Mouse (Mus musculus) ES-CJ7 (cell line): ENCODE measurements around the gene Enoph1.

Source experiments
- DNase-seq: peaks from one replicate; pipeline ENCODE4 v3.0.0; 2011; ENCODE audit warnings: low read depth, low spot score

Gene Enoph1

DNA sequence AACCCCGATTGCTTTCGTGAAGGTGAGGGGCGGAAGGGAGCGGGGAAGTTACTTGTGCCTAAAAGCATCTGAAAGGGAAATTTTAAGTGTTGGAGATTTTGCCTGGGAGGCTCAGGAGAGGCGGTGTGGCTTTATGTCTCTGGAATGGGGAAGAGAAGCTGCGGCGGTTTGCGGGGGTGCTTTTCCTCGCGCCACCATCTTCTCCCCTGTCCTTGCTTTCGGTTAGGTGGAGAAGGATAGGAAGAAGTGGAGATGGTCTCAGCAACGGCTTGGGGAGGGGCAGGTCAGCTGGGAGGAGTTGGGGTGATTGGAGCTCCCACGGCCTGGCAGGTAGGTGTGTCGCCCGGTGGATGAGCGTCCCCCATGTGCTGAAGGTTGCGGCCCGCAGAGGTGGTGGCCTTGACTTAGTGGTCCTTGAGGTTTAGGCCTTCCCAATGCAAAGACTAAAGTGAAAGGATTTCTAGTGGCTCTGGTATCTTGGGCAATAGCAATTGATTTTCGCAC is 548 bp downstream of the Enoph1 start:
- peak; percentile 62 for DNase-seq

DNA sequence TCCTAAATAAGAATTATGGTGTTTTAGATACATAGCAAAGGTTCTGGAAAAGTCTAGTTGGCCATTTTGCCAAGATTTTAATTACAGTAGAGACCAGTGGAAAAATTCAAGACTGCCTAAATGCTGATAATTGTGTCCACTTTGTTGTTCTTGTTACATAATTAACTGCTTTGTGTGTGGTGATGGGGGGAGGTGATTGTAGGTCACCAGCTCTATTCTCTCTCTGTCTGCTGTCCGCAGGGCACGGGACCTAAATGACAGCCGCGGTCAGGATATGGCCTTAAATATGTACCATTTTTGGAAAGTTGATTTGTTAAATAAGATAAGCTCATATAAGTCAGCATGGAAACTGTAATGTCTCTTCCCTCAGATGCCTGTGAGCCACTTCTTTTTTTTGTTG is 1.5 kb downstream of the Enoph1 start:
- DNase-seq = no peak

DNA sequence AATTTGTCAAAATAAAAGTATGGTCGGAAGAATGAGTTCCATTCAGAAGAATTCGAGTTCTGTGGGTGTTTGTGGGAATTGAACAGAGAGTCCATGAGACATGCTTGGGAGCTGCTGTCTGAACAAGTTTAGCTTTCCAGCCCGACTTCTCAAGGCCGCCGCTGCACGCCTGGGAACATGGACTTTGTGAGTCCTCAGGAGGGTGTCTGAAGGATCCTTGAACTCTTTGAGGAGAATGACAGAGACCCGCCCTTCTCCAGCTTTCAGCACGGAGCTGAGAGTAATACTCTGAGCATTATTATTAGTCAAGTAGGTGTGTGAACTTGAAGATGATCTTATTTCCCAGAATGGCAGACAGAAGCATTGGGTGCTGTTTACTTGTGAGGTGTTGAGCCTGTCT is 2.7 kb downstream of the Enoph1 start:
- no peak for DNase-seq

DNA sequence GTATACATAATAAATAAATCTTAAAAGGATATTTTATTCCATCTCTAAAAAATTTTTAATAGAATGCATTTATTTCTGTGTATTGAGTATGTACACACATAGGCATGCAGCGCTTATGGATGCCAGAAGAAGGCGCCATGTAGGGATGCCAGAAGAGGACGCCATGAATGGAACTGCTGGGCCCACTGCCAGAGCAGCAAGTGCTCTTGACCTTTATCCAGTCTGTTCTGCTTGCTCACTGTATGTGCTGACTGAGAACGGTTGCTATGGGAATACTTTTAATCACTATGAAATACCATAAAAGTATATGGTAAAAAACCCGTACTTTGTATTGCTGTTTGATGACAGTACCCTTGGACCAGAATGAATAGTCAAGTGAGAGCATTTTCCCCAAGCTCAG is 3.6 kb downstream of the Enoph1 start:
- DNase-seq = peak; percentile 62

DNA sequence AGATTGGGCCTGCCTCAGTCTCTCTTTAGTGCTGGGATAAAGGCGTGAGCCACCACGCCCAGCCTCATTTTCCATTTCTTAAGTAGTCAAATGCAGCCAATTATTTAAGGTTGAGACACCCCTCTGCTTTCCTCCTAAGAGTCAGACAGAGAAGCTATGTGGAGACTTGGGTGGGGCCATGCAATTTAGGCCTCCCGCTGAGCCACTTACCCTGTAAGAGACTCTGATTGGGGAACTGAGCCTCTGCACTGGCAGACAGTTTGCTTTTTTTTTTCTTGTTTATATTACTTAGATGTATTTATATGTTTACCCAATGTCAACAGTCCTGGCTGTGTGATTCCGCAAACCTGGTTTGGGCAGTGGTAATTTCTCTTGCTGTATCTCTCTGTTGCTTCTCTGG is 4.2 kb downstream of the Enoph1 start:
- peak; percentile 95 for DNase-seq

DNA sequence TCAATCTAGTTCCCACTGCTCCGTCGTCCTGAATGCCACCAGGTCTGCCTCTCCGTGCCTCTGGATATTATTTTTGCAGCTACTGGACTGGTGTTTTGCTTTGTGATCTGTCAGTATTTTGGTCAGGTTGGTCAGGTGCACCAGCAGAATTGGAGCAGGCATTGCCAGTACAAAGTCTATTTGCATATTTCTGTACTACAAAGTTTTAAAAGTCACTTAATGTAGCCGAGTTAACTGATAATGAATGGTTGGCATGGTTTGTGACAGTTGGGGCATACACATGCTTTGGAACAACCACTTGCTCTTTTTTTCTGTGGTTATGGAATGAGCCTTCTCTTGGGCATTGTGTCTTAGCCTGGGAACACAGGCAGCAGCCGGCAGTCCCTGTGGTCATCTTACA is 4.8 kb downstream of the Enoph1 start:
- DNase-seq = no peak

DNA sequence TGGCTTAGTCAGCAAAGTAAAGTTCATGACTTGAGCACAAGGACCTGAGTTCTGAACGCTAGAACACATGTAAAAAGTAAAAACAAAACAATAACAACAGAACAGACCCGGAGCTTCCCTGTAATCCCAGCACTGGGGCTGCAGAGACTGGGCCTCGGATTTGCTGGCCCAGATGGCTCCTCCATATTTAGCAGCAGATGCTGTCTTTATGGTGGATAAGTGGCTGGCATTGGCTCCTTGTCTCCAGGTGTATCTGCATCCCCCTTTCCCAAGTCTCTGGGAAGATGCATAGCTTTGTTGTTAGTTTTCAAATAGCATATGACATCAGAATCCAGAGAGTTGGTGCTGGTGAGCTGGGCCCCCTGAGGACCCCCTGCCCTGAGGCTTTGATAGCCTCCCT is 6.3 kb downstream of the Enoph1 start:
- no peak for DNase-seq

DNA sequence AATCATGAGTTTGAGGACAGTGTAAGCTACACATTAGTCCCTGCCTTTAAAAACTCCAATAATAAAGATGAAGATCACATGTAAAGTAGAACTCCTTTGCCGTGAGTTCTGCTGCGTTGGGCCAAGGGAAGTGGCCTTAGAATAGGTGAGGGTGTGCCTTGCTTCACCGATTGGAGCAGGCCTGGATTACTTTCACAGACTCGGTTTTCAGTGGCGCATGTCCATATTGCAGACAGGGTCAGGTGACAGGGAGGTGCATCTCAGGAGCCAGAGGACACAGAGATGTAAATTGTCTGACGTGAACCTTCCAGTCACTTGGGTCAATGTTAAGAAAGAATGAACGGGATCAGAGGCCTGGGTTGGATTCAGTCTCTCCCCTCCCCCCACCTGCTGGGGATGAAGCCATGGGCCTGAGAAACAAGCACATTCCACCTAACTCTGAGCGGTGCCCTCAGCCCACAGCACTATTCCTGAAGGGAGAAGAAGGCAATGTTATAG is 7.4 kb downstream of the Enoph1 start:
- peak; percentile 77 for DNase-seq

DNA sequence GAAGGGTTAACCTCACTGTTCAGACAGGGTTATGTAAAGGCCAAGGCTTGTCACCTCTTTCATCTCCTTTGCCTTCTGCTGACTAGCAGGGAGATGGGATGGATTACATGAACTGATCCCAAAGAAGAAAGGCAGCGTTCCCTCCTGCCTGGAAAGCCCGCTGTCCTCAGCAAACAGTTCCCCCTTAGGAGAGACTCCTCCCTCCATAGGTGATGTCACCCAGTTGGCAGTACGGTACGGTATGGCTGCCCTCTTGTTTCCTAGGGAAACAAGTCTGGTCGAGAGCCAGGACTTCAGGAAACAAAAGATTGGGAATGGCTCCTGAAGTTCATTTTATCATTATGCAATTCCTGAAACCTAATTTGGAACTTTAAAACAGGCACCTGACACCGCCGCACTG is 8.1 kb downstream of the Enoph1 start:
- no peak for DNase-seq

DNA sequence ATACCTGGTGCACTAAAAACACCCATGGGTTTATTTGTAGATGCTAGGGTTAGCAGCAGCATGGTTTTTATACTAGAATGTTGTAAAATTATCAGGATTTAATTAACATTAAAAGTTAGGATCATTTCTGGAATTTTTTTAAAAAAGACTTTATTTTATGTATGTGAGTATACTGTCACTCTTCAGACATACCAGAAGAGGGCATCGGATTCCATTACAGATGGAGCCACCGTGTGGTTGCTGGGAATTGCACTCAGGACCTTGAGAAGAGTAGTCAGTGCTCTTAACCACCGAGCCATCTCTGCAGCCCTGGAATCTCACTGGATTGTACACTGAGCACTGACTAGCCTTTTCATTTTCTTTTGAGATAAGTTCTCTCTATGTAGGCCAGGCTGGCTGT is 10.1 kb downstream of the Enoph1 start:
- no peak for DNase-seq

DNA sequence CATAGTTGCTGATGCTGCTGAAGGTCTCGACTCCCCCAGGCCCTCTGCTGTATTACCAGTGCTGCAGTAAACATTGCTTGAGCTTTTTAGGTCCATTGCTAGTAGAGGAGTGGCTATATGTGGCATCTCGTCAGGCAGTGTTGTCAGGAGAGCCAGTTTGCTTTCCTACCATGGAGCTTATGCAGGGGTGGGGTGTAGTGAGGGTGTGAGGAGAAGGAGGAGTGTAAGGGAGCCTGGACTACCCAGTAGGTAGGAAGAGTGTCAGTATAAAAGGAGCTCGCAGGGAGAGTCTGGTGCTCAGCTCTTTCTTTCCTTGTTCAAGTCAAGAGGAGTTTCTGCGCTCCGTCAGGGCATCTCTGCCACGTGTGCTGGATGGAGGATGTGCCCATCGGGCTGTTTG is 12.9 kb downstream of the Enoph1 start:
- no peak for DNase-seq

DNA sequence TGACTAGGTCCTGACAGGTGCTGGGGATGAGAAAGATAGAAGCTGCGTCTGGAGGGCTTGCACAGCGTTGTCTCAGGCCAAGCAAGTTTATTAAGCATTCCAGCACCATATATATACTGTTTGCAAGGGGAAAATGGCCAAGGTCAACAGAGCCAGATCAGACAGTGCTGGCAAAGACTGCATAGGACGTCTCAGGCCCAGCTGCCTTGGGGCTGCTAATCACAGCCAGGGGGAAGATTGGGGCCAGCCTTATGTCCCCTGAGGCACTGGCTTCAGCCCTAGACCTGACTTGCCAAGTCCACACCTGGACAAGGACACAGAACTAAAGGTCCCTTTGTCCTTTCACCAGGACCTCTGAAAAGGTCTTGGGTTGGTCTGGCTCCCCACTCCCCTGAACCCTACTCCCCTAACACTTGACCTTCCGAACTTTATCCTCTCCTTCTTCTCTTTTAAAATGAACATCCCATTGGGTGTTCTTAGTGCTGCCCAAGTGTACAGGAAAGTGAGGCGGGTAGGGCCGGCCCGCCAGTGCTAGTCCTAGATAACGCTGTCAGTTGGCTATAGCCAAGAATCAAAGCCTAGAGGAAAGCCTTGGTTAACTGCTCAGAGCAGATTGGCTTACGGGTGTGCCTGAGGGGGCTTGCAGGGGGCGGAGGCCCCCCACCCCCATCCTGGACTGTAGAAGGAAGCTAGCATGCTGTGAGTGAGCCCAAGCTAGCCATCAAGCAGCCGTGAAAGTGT is 15.2 kb downstream of the Enoph1 start:
- DNase-seq = no peak

DNA sequence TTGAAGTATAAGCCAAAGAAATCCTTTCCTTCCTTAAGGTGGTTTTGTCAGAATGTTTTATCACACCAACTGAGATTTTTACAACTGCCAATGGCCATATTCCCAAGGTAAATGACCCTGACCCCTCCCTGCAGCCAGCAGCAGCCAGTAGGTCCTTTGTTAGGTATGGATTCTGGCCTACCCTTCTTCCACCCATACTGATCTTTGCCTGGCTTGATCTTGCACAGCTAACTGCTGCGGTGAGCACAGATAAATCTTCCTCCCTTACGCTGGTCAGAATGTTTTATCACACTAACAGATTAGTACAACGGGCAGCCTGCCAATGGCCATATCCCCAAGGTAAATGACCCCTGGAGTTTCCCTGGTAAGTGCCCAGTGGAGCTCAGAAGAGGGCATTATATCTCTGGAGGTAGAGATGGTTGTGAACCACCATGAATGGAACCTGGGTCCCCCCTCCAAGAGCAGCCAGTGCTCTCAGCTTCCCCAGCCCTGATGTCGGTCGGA is 16.1 kb downstream of the Enoph1 start:
- no peak for DNase-seq

DNA sequence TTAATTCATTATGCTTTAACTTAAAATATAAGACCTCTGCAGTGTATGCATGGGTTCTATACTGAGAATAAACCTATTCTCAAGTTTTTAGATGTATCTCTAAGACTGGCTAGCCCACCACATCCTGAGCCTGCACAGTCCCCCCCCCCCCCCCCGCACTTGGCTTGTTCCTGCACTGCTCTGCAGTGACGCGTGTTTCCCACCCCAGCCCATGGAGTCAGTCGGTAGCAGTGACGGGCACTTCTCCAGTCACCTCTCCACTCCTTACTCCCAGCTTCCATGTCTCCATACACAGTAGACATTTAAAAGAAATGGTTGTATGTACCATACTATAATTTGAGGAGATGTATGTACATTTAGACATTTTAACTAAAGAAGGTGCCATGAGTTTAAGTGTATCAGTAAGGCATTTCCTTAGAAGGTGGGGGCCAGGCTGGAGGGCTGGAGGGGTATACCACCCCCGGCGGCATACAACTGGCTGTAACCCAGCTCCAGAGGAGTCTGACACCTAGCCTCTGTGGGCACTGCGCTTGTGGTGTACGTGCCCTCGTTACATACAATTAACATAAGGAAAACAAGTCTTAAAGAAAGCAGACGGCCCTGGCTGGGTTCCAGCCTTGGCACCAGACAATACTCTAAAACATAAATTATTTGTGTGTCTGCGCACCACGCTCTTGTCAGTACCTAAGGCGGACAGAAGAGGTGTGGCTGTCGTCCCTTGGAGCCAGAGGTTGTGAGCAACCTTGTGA is 17.9 kb downstream of the Enoph1 start:
- no peak for DNase-seq

DNA sequence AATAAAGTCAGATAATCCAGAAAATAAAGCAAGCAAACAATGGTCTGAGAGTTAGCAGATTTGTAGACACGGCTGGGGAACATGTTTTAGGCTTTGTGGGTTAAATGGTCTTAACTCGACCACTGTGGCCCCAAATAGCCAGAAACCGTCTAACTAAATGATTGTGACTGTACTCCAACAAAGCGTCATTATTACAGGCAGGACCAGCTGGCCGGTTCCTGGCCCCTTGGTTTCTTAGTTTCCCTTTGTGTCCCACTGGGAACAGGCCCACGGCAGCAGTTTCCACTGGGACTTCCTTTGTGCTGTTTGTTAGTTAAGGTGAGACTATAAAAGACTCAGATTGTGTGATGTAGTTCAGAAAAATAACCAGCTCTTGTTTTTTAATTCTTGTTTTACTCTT is 18.9 kb downstream of the Enoph1 start:
- no peak for DNase-seq

DNA sequence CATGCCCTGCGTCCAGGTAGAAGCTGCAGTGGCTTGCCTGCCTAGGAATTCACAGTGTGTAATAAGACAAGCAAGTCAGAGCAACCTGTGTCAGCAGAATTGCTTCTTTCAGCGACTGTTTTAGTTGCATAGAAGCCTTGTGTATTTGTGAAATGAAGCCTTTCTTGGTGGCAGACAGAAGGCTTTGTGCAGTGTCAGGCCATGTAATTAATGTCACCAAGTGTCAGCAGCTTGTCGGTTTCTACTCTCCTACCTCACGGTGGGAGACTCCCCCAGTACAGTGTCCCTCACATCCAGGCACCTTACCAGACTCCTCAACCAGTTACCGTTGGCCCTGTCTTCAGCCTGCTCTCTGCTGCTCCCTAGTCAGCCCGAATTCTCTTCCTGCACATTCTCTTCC is 19.5 kb downstream of the Enoph1 start:
- no peak for DNase-seq

DNA sequence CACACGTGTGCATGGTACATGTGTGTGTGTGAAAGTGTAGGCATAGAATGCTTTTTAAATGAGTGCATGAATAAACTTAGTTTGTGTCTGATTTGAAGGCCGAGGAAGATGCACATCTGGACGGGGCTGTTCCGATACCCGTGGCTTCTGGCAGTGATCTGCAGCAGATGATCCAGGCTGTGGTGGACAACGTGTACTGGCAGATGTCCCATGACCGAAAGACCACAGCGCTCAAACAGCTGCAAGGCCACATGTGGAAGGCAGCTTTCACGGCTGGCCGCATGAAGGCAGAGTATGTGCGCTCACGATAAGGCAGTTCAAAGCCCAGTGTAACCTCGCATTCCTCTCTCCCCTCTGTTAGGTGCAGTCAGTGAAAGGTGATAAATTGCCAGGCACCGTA is 21.1 kb downstream of the Enoph1 start:
- no peak for DNase-seq

DNA sequence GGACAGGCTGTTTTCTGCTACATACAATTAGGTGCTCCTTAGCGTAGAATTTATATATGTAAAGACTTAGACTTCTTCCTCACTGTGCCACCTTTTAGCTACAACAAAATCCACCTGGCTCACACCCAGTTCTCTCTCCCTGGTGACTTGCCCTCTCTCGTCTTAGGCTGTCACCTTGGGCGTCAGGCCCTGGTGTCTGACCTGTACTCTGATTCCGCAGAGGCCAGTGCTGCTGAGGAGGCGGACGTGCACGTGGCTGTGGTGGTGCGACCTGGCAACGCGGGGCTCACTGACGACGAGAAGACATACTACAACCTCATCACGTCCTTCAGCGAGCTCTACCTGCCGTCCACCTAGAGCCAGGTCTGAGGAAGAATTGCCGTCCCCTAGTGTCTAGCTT is 27.8 kb downstream of the Enoph1 start:
- DNase-seq = no peak

DNA sequence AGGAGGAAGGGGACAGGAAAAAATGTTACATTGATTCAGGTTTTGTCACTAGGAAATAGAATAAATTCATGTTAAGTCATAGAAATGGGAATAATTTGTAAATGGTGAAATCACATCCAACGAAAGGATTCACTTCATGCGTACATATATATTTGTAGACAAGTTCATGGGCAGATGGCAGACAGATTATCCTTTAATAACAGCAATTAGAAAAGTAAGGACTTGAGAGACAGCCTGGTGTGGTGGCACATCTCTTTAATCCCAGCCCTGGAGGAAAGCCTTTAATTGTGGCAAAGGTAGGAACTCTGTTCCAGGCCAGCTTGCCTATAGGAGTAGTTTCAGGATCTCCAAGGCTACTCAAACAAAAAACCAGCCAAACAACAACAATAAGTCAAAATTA is 29.7 kb downstream of the Enoph1 start:
- no peak for DNase-seq

DNA sequence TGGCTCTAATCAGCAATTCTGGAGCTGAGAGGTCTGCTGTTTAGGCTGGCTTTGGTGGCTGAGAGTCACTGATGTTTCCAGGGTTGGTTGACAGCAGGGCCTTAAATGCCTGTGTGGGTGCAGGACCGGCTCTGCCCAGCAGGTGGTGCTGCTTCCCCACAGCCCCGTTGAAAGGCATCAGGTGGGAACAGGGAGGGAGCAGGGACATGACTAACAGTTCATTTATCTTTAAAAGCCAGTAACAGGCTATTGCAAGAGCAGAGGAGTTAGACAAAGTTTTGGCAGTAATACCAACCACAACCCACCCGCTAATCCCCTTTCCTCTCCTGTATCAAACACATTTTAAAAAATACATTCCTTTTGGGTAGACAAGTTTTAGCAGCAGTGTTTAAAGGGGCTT is 30.5 kb downstream of the Enoph1 start:
- DNase-seq = peak; percentile 79

DNA sequence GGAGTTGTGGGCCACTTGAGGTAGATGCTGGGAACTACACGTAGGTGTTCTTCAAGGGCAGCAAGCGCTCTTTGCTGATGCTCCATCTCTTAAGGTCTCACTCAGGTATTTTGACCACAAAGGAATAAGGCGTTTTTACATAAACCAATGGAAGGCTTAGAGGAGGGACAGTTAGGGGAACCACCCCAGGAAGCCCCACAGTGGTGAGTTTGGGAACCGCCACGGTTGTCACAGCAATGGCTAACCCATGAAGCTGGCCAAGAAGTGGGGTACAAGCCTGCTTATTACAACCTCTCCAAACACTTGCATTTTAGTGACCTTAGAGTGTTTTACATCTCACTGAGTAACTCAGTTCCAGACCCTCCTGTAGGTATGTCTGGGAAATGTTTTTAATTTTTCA is 31.8 kb downstream of the Enoph1 start:
- peak; percentile 30 for DNase-seq

DNA sequence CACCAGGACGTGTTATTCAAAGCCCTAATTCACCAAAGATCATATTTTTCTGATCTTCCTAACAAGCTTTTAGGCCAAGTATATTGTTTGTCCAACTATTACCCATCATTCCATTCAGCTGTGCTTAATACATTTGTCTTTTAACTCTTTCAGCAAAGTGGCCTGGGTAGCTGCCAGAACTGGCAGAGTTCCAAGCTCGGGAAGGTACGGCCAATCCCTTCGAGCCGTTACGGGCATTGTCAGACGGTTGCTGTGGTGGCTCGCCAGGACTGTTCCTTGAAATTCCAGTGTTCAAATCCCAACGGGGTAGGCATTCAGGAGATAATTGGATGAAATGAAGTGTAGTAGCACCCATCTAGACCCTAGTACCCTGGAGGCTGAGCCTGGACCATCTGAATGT is 32.8 kb downstream of the Enoph1 start:
- no peak for DNase-seq

DNA sequence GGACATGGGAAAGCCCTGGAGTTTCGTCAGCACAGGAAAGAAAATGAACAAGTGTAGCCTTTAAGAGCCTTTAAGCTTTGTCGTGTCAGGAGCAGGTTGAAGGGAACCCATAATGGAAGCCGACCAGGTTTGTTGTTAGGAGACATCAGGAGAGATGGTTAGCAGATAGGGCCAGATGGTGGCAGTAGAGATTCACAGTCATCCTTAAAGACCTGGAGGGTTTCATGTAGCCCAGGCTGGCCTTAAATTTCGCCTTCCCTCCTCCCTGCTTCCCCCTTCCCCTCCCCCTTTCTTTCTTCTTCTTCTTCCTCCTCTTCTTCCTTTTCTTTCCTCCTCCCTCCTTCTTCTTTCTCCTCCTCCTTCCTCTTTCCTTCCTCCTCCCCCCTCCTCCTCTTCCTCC is 34.8 kb downstream of the Enoph1 start:
- DNase-seq = peak; percentile 60
